Mouse (Mus musculus): ENCODE data around the gene Kank4. TPM values are rescaled to one million over a fixed set of nuclear protein-coding genes. Genes with fewer than 3 reads are reported as not detected.
"Not testable (repeated sequence)": the region's sequence is repeated elsewhere in the genome, so short reads cannot be mapped to it uniquely, and the experiment has no call there.

Gene Kank4
- polyA plus RNA-seq, 1 experiment from 2014 or later, result 0.82 TPM

GRCm38 (mm10) chr4:98845687-98846125 lies 28.4 kb upstream of the Kank4 start:
- Histone ChIP-seq H3K36me3 (replicated peaks) (no peaks in the 10 kb centered on the region), H3K27me3 (peaks cover 28% of the 10 kb centered on the region), H3K4me2 (no peak overlapping the region), H3K27ac (no peak overlapping the region), H3K9ac (no peak overlapping the region), H3K9me3 (no peaks in the 10 kb centered on the region), H3K4me3 (replicated peaks) (no peak overlapping the region), H3K4me1 (peaks cover under 1% of the 10 kb centered on the region; the same call in 1 of the 2 replicates)
- ATAC-seq (ENCODE audit: low FRiP score), result no peak
- WGBS, result 73% methylated on average over 8 of the region's 8 CpGs

GRCm38 (mm10) chr4:98845201-98845600 lies 27.9 kb upstream of the Kank4 start:
- peaks cover 4% of the 10 kb centered on the region for H3K4me1 ChIP-seq
- H3K9me3 ChIP-seq, result no peaks in the 10 kb centered on the region
- H3K9ac ChIP-seq, result no peak overlapping the region
- H3K4me3 ChIP-seq (replicated peaks), result no peak overlapping the region
- H3K27me3 ChIP-seq, result peaks cover 28% of the 10 kb centered on the region
- H3K27ac ChIP-seq, result no peak overlapping the region
- ATAC-seq (ENCODE audit: low FRiP score), result no peak
- H3K4me2 ChIP-seq, result no peak overlapping the region
- whole genome bisulfite sequencing, result 90% methylated on average over 4 of the region's 4 CpGs
- H3K36me3 ChIP-seq (replicated peaks), result no peaks in the 10 kb centered on the region

- no peak overlapping the region for H3K4me2 ChIP-seq
- H3K4me3 ChIP-seq (replicated peaks), result no peak overlapping the region
- peaks cover 28% of the 10 kb centered on the region for H3K27me3 ChIP-seq
- H3K9ac ChIP-seq, result no peak overlapping the region
- WGBS, result 80% methylated on average over 7 of the region's 7 CpGs
- ATAC-seq (ENCODE audit: low FRiP score), result no peak
- no peaks in the 10 kb centered on the region for H3K9me3 ChIP-seq
- peaks cover 4% of the 10 kb centered on the region for H3K4me1 ChIP-seq
- no peak overlapping the region for H3K27ac ChIP-seq
- H3K36me3 ChIP-seq (replicated peaks), result no peaks in the 10 kb centered on the region
These were observed 26.7 kb upstream of the Kank4 start for GRCm38 (mm10) chr4:98843906-98844597.

GRCm38 (mm10) chr4:98841251-98841650 lies 23.9 kb upstream of the Kank4 start:
- not testable (repeated sequence) for H3K4me1 ChIP-seq; H3K27ac ChIP-seq; H3K9ac ChIP-seq; H3K36me3 ChIP-seq (replicated peaks); H3K4me3 ChIP-seq (replicated peaks); H3K9me3 ChIP-seq; ATAC-seq (ENCODE audit: low FRiP score); H3K4me2 ChIP-seq
- peaks cover 44% of the 10 kb centered on the region for H3K27me3 ChIP-seq
- 68% methylated on average over 6 of the region's 6 CpGs for WGBS

DNA sequence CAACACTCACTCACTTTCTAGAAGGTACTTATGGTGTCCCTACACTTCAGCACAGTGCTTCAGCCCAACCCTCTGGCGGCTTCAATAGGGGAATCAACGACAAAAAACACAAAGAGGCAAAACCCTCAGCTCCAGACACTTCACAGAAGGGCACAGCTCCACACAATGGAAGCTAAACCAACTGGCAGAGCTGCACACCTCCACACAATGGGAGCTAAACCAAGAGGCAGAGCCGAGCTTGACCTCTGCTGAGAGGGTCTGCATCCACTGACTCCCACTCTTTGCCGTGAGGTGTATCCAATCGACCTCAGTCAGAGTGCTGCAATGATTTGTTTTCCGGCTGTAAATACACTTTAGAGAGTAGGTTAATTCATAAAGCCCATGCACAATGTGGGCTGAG lies 23.2 kb upstream of the Kank4 start:
- H3K9ac ChIP-seq, result no peak overlapping the region
- peaks cover 4% of the 10 kb centered on the region for H3K4me1 ChIP-seq
- peak; percentile 49; the same call in 1 of the 2 replicates for ATAC-seq (ENCODE audit: low FRiP score)
- no peak overlapping the region for H3K4me3 ChIP-seq (replicated peaks)
- no peaks in the 10 kb centered on the region for H3K36me3 ChIP-seq (replicated peaks)
- 19% methylated on average over 6 of the region's 6 CpGs for WGBS
- no peaks in the 10 kb centered on the region for H3K9me3 ChIP-seq
- peaks cover 45% of the 10 kb centered on the region for H3K27me3 ChIP-seq
- no peak overlapping the region for H3K27ac ChIP-seq
- peak overlapping the region; percentile 15; the same call in 1 of the 2 replicates for H3K4me2 ChIP-seq

DNA sequence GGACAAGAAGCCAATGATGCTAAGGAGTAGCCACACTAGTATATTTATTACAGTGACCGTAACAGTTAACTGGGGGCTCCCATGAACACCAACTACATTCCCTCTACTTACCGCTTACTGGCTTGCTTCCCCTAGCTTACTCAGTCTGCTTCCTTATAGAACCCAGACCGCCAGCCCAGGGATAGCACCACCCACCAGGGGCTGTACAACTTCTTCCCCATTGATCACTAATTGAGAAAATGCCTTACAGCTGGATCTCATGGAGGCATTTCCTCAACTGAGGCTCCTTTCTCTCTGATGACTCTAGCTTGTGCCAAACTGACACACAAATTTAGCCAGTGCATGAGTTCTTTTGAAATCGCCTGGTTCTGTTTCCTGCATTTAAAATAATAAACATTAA lies 21.6 kb upstream of the Kank4 start:
- no peak overlapping the region for H3K4me2 ChIP-seq
- no peaks in the 10 kb centered on the region for H3K36me3 ChIP-seq (replicated peaks)
- H3K27ac ChIP-seq, result no peak overlapping the region
- H3K9ac ChIP-seq, result no peak overlapping the region
- ATAC-seq (ENCODE audit: low FRiP score), result no peak
- H3K27me3 ChIP-seq, result peaks cover 38% of the 10 kb centered on the region
- H3K9me3 ChIP-seq, result no peaks in the 10 kb centered on the region
- peaks cover 4% of the 10 kb centered on the region for H3K4me1 ChIP-seq
- 88% methylated on average over 4 of the region's 4 CpGs for WGBS
- H3K4me3 ChIP-seq (replicated peaks), result no peak overlapping the region

DNA sequence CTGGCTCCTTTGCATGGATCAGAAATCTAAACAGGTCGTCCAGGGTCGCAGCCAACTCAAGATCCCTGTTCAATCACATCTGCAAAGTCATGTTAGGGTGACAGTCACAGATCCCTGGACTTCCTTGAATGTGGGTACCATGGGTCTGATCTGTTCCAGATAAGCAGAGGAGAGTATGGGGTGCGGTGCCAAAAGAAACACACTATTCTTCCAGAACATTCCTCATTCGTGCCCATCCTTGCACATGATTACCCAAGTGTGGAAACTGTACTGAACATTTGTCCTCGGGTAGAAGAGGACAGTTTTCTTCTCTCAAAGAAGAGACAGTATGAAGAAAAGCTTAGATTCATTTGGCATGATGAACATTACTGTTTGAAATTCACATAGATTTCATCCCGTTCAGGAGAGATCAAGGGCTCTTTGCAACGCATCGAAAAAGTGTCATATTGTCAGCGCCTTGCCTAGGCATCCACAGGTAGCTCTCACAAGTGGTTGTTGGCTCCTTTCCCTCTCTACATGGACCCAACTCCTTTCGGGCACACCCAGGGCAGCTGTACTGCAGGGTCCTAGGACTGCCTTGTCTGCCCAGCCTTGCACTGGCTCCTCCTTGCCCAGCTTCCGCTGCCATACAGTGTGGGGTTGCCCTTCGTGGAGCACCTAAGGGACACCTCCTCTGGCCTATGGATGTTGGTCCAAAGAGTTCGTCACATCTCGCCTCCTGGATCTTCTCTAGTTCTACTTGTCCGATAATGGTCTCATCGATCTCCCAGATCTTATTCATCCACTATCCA lies 20.6 kb upstream of the Kank4 start:
- no peak overlapping the region for H3K9ac ChIP-seq
- peaks cover 4% of the 10 kb centered on the region for H3K4me1 ChIP-seq
- no peaks in the 10 kb centered on the region for H3K9me3 ChIP-seq
- H3K4me3 ChIP-seq (replicated peaks), result no peak overlapping the region
- H3K27ac ChIP-seq, result no peak overlapping the region
- no peak for ATAC-seq (ENCODE audit: low FRiP score)
- 93% methylated on average over 16 of the region's 16 CpGs for WGBS
- no peak overlapping the region for H3K4me2 ChIP-seq
- H3K27me3 ChIP-seq, result peaks cover 33% of the 10 kb centered on the region
- H3K36me3 ChIP-seq (replicated peaks), result no peaks in the 10 kb centered on the region

- H3K9me3 ChIP-seq, result no peaks in the 10 kb centered on the region
- peaks cover 4% of the 10 kb centered on the region for H3K4me1 ChIP-seq
- H3K27ac ChIP-seq, result no peak overlapping the region
- no peaks in the 10 kb centered on the region for H3K36me3 ChIP-seq (replicated peaks)
- no peak overlapping the region for H3K9ac ChIP-seq
- H3K27me3 ChIP-seq, result peaks cover 24% of the 10 kb centered on the region
- H3K4me3 ChIP-seq (replicated peaks), result no peak overlapping the region
- WGBS, result 66% methylated on average over 5 of the region's 5 CpGs
- ATAC-seq (ENCODE audit: low FRiP score), result no peak
- H3K4me2 ChIP-seq, result no peak overlapping the region
These were observed 19.2 kb upstream of the Kank4 start for GRCm38 (mm10) chr4:98836519-98836918.

- Histone ChIP-seq H3K4me2 (no peak overlapping the region), H3K27ac (no peak overlapping the region), H3K9me3 (no peaks in the 10 kb centered on the region), H3K4me3 (replicated peaks) (no peak overlapping the region), H3K36me3 (replicated peaks) (no peaks in the 10 kb centered on the region), H3K9ac (no peak overlapping the region), H3K27me3 (peaks cover 24% of the 10 kb centered on the region), H3K4me1 (no peaks in the 10 kb centered on the region)
- ATAC-seq (ENCODE audit: low FRiP score), result no peak
- 69% methylated on average over 4 of the region's 4 CpGs for whole genome bisulfite sequencing
These were observed 17.4 kb upstream of the Kank4 start for GRCm38 (mm10) chr4:98834782-98835181.

- H3K36me3 ChIP-seq (replicated peaks), result no peaks in the 10 kb centered on the region
- H3K4me3 ChIP-seq (replicated peaks), result no peak overlapping the region
- no peak overlapping the region for H3K27ac ChIP-seq
- H3K9ac ChIP-seq, result no peak overlapping the region
- WGBS, result 68% methylated on average over 1 of the region's 1 CpGs
- H3K27me3 ChIP-seq, result 0 out of 2 replicates have a peak, but pooled peaks cover 13% of the 10 kb centered on the region
- no peak overlapping the region for H3K4me2 ChIP-seq
- H3K4me1 ChIP-seq, result no peaks in the 10 kb centered on the region
- ATAC-seq (ENCODE audit: low FRiP score), result no peak
- no peaks in the 10 kb centered on the region for H3K9me3 ChIP-seq
These were observed 14.4 kb upstream of the Kank4 start for GRCm38 (mm10) chr4:98831726-98832125.

DNA sequence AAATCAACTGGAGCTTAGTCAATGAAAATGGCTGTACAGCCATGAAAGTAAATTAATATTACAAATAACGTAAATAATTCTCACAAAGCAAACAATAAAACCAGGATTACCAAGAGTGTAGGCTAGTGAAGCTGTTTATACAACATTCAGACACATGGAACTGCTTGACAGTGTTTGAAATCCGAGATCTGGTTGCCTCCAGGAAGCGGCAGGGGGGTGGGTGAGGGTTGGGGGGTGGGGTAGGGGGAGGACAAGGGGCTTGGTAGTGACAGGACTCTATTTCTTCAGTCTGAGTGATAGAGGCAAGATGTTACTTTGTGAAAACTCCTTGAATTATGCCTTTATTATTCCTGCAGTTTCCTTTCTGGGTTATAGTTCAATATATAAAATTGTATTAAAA lies 9.4 kb upstream of the Kank4 start:
- no peaks in the 10 kb centered on the region for H3K36me3 ChIP-seq (replicated peaks)

DNA sequence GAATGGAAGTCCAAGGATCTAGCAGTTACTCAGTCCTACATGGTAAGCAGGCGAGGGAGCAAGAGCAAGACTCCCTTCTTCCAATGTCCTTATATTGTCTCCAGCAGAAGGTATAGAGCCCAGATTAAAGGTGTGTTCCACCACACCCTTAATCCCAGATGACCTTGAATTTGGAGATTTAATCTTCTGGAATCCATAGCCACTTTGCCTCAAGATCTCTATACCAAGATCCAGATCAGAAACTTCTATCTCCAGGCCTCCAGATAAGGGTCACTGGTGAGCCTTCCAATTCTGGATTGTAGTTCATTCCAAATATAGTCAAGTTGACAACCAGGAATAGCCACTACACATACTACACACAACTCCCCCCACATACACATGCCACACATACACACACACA lies 6.4 kb upstream of the Kank4 start, which contains the start of gene I0C0044D17Rik:
TSS of gene I0C0044D17Rik (minus strand) at position 101 of the 400 bp plus-strand sequence.
- H3K9me3 ChIP-seq; H3K4me1 ChIP-seq; ATAC-seq (ENCODE audit: low FRiP score); H3K36me3 ChIP-seq (replicated peaks); H3K4me2 ChIP-seq; H3K4me3 ChIP-seq (replicated peaks); H3K9ac ChIP-seq; H3K27ac ChIP-seq: not testable (repeated sequence)
- 96% methylated on average over 1 of the region's 1 CpGs for WGBS
- H3K27me3 ChIP-seq, result peaks cover 22% of the 10 kb centered on the region

More for the DNA sequence above, 9.4 kb upstream of the Kank4 start:
- Histone ChIP-seq H3K9ac (no peak overlapping the region), H3K27ac (no peak overlapping the region), H3K4me1 (no peaks in the 10 kb centered on the region), H3K9me3 (no peaks in the 10 kb centered on the region), H3K4me2 (no peak overlapping the region), H3K4me3 (replicated peaks) (no peak overlapping the region), H3K27me3 (no peaks in the 10 kb centered on the region)
- 59% methylated on average over 3 of the region's 3 CpGs for WGBS
- ATAC-seq (ENCODE audit: low FRiP score), result no peak
